Mouse (Mus musculus): ENCODE measurements at regions not wholly inside any gene's neighbourhood (a gene's known extent, or its start where the extent isn't known, plus 50 kb on each side); places are given as distances from the start of the nearest gene placed in this dataset.

DNA sequence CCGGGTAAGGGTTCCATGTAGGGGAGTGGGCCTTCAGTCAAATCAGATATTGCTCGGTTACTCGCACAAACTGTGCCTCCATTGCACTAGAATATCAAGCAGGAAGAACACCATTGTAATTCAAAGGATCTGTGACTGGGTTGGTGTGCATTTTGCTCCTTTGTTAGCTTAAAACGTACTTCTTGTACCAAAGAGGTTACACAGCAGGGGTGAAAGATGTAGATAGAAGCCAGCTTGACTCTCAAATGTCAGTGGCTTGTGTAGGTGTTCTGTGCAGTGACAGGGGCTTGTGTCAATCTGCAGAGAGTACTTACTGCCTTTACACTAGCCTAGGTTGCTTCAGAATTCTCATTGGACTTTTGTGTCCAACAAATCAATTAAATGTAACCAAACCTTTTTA lies 623.3 kb downstream of the Dach1 start:
- no peaks in the 10 kb centered on the region for H3K36me3 ChIP-seq (ENCODE audit: control insufficient read depth, insufficient read depth, low read length, poor library complexity, severe bottlenecking)
- no peak overlapping the region for H3K4me3 ChIP-seq (ENCODE audit: insufficient read depth in 1 of 2, low read depth in 1 of 2, low read length in 2 of 2, poor library complexity in 1 of 2, severe bottlenecking in 1 of 2)
- no peak for DNase-seq (ENCODE audit: low read depth, low spot score)
- in situ Hi-C loops (cut with MboI; ENCODE audit: low sequenced_read_pairs in 2 of 2, unreplicated experiment in 2 of 2): no loop called here
- H3K27ac ChIP-seq (ENCODE audit: insufficient read depth, low read depth, low read length, poor library complexity, severe bottlenecking): no peak overlapping the region
- TF ChIP-seq MAFK (IDR thresholded peaks at IDR 0.05; ENCODE audit: insufficient read depth, low read depth, low read length) (no peak), ZC3H11A (IDR thresholded peaks at IDR 0.05; ENCODE audit: borderline replicate concordance, low read depth, low read length) (no peak), ZNF384 (IDR thresholded peaks at IDR 0.05; ENCODE audit: low read depth, low read length) (no peak), HCFC1 (IDR thresholded peaks at IDR 0.05; ENCODE audit: borderline replicate concordance, insufficient read depth, low read length) (no peak), CHD2 (IDR thresholded peaks at IDR 0.05; ENCODE audit: low read depth, low read length) (no peak)
- H3K9ac ChIP-seq (ENCODE audit: insufficient read depth, low read depth, low read length, poor library complexity, severe bottlenecking): no peak overlapping the region
- peaks cover 0 to 12% of the 10 kb centered on the region in 2 experiments; a peak in 2 of 4 replicates for H3K4me1 ChIP-seq (ENCODE audit: control insufficient read depth in 2 of 2, insufficient read depth in 2 of 2, low read length in 2 of 2, poor library complexity in 1 of 2)
- H3K9me3 ChIP-seq (ENCODE audit: control insufficient read depth, insufficient read depth, low read depth, low read length): no peaks in the 10 kb centered on the region

DNA sequence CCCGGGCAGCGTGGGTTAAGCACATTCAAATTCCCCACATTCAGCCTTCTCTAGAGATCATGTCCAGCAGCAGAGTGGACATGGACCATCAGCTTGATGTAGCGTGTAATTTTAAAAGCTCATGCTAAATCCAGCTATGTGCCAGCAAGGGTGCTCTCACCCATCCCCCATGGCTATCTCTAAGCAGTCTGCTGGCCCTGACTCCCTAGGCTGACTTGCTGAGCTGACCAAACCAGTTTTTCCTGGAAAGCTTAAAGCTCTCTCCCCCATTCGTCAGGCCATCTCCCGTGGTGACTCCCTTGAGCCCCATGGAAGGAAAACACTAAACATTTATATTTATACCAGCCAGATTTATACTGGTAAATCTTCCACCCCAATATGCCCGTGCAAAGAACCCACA lies 625.3 kb downstream of the Dach1 start:
- no peak for TF ChIP-seq ZC3H11A (IDR thresholded peaks at IDR 0.05; ENCODE audit: borderline replicate concordance, low read depth, low read length)
- no peak for TF ChIP-seq MAFK (IDR thresholded peaks at IDR 0.05; ENCODE audit: insufficient read depth, low read depth, low read length)
- TF ChIP-seq HCFC1 (IDR thresholded peaks at IDR 0.05; ENCODE audit: borderline replicate concordance, insufficient read depth, low read length): no peak
- TF ChIP-seq CHD2 (IDR thresholded peaks at IDR 0.05; ENCODE audit: low read depth, low read length): no peak
- TF ChIP-seq ZNF384 (IDR thresholded peaks at IDR 0.05; ENCODE audit: low read depth, low read length): no peak
- Histone ChIP-seq H3K27ac (ENCODE audit: insufficient read depth, low read depth, low read length, poor library complexity, severe bottlenecking) (no peak overlapping the region), H3K4me3 (ENCODE audit: insufficient read depth in 1 of 2, low read depth in 1 of 2, low read length in 2 of 2, poor library complexity in 1 of 2, severe bottlenecking in 1 of 2) (no peak overlapping the region), H3K9me3 (ENCODE audit: control insufficient read depth, insufficient read depth, low read depth, low read length) (no peaks in the 10 kb centered on the region), H3K36me3 (ENCODE audit: control insufficient read depth, insufficient read depth, low read length, poor library complexity, severe bottlenecking) (no peaks in the 10 kb centered on the region), H3K4me1 (ENCODE audit: control insufficient read depth in 2 of 2, insufficient read depth in 2 of 2, low read length in 2 of 2, poor library complexity in 1 of 2) (peaks cover 0 to 12% of the 10 kb centered on the region in 2 experiments; a peak in 2 of 4 replicates), H3K9ac (ENCODE audit: insufficient read depth, low read depth, low read length, poor library complexity, severe bottlenecking) (no peak overlapping the region)
- in situ Hi-C loops (cut with MboI; ENCODE audit: low sequenced_read_pairs in 2 of 2, unreplicated experiment in 2 of 2): no loop called here
- no peak for DNase-seq (ENCODE audit: low read depth, low spot score)

DNA sequence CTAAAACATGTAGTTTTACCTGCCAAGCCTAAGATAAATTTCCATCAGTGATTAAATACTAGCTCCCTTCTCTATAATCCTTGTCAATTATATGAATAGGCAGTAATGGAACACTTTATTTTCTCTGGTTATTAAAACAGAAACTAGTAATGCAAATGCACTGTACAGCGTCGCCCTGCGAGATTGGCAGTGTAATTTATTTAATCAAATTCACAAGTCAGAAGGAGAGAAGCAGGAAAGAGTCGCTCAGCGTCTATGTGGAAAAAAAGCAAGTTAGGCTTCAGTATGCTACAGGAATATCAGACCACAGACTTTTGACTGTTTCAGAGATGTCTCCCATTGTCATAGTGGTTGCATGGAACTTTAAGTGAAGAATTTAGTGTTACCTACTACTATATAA lies 632.6 kb downstream of the Dach1 start:
- Histone ChIP-seq H3K27ac (ENCODE audit: insufficient read depth, low read depth, low read length, poor library complexity, severe bottlenecking) (no peak overlapping the region), H3K36me3 (ENCODE audit: control insufficient read depth, insufficient read depth, low read length, poor library complexity, severe bottlenecking) (no peaks in the 10 kb centered on the region), H3K9ac (ENCODE audit: insufficient read depth, low read depth, low read length, poor library complexity, severe bottlenecking) (no peak overlapping the region), H3K4me1 (ENCODE audit: control insufficient read depth in 2 of 2, insufficient read depth in 2 of 2, low read length in 2 of 2, poor library complexity in 1 of 2) (no peaks in the 10 kb centered on the region), H3K9me3 (ENCODE audit: control insufficient read depth, insufficient read depth, low read depth, low read length) (no peaks in the 10 kb centered on the region), H3K4me3 (ENCODE audit: insufficient read depth in 1 of 2, low read depth in 1 of 2, low read length in 2 of 2, poor library complexity in 1 of 2, severe bottlenecking in 1 of 2) (no peak overlapping the region)
- no peak for DNase-seq (ENCODE audit: low read depth, low spot score)
- TF ChIP-seq CHD2 (IDR thresholded peaks at IDR 0.05; ENCODE audit: low read depth, low read length): no peak
- TF ChIP-seq ZNF384 (IDR thresholded peaks at IDR 0.05; ENCODE audit: low read depth, low read length): no peak
- TF ChIP-seq MAFK (IDR thresholded peaks at IDR 0.05; ENCODE audit: insufficient read depth, low read depth, low read length): no peak
- TF ChIP-seq ZC3H11A (IDR thresholded peaks at IDR 0.05; ENCODE audit: borderline replicate concordance, low read depth, low read length): no peak
- TF ChIP-seq HCFC1 (IDR thresholded peaks at IDR 0.05; ENCODE audit: borderline replicate concordance, insufficient read depth, low read length): no peak
- in situ Hi-C loops (cut with MboI; ENCODE audit: low sequenced_read_pairs in 2 of 2, unreplicated experiment in 2 of 2): no loop called here

DNA sequence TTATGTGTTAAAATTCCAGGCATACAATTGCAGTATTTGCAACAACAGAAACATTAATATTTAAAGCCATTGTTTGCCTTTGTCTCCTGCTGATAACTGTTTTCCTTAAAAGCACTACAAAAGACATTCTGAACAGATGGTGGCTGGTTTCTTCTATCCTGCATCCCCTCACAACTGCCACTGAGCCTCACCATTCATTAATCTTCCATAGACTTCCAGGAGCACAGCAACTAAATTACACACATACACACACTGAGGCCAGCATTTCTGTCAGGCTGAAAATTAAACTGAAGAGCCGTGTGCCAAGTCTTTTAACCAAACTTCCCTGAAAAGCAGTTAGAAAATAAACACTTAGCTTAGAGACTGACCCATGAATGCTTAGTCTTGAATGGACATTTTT lies 658.2 kb downstream of the Dach1 start:
- Histone ChIP-seq H3K27ac (ENCODE audit: insufficient read depth, low read depth, low read length, poor library complexity, severe bottlenecking) (no peak overlapping the region), H3K36me3 (ENCODE audit: control insufficient read depth, insufficient read depth, low read length, poor library complexity, severe bottlenecking) (no peaks in the 10 kb centered on the region), H3K9me3 (ENCODE audit: control insufficient read depth, insufficient read depth, low read depth, low read length) (no peaks in the 10 kb centered on the region), H3K4me1 (ENCODE audit: control insufficient read depth in 2 of 2, insufficient read depth in 2 of 2, low read length in 2 of 2, poor library complexity in 1 of 2) (no peaks in the 10 kb centered on the region), H3K4me3 (ENCODE audit: insufficient read depth in 1 of 2, low read depth in 1 of 2, low read length in 2 of 2, poor library complexity in 1 of 2, severe bottlenecking in 1 of 2) (no peak overlapping the region), H3K9ac (ENCODE audit: insufficient read depth, low read depth, low read length, poor library complexity, severe bottlenecking) (no peak overlapping the region)
- in situ Hi-C loops (cut with MboI; ENCODE audit: low sequenced_read_pairs in 2 of 2, unreplicated experiment in 2 of 2): no loop called here
- TF ChIP-seq ZNF384 (IDR thresholded peaks at IDR 0.05; ENCODE audit: low read depth, low read length): no peak
- DNase-seq (ENCODE audit: low read depth, low spot score): no peak
